Mouse (Mus musculus): ENCODE results near the gene Gpr180.
"Not testable (repeated sequence)": the region's sequence is repeated elsewhere in the genome, so short reads cannot be mapped to it uniquely, and the experiment has no call there.

Gpr180 gene

DNA sequence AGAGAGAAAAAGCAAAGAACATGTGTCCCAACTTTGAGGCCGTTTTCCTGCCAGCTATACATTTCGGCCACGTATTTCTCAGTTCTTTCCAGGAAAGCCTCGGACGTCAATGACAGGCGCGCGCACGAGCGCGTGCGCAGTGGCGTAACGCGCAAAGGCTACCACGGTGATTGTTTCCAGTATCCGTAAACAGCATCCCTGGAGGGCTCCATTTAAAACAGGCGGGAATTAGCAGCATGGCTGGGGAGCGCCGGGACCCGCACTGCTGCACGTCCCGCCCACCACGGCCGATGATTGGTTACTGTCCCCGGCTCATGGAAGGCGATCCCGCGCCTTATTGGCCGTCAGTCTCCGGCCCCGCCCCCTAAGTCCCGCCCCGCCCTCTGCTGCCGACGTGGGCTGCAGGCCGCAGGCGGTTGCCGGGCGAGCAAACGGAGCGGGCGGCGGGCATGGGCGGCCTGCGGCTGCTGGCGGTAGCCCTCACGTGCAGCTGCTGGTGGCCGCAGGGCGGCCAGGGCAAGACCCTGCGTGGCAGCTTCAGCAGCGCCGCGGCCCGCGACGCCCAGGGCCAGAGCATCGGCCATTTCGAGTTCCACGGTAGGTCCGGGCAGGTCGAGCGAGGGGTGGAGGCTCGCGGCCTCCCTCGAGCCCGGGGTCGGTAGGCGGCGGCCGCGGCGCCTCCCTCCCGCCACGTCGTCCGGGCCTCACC is at the start of gene Gpr180:
Gene Gpr180, plus strand, starts transcription at position 415 of the 709 bp plus-strand sequence.
- DNase-seq, result peak; percentile 99

- DNase-seq, result no peak
Measured at GRCm38 (mm10) chr14:118088437-118089207, 48.3 kb upstream of the Gpr180 start.

DNA sequence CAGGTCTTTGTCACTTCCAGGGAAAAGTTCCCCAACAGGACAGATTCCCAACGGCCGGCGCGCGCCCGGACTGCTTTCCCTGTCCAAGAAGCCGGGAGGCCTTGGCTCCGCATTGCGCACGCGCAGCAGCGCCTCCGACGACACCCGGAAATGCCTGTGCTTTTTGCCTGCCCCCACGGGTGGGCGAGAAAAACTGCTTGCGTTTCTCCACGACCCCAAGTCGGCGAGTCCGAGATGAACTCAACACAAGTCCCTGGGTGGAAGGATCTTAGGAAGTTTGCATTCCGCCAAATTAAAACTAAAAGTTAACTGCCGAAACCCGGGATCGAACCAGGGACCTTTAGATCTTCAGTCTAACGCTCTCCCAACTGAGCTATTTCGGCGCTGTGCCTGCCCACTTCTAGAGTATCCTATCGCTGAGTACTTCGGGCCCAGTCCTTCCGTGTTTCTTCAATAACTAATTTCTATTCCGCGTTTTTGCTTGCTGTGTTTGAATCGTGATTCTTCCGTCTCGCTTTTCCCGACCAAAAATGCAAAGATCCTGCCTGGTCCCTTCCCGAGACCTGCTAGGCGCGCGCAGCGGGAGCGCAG is 47.6 kb upstream of the Gpr180 start:
- peak; percentile 95 to 97 for DNase-seq

GRCm38 (mm10) chr14:118089806-118090392 is 47.1 kb upstream of the Gpr180 start:
- DNase-seq, result no peak

DNA sequence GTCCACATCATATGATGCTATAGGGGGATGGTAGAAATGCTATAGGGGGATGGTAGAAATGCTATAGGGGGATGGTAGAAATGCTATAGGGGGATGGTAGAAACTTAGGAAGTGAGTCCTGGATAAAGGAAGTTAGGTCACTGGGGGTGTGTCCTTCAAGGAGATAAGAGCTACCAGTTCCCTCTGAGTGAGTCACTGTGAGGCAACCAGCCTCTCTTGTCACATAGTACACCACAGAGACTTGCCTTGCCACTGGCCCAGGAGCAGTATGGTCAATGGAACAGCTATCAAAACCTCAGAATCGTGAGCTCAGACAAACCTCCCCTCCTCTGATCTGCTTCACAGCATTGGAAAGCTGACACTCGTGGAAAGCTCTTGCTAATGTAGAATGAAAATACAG is 38.7 kb upstream of the Gpr180 start:
- DNase-seq, result no peak

- DNase-seq, result no peak
Measured at GRCm38 (mm10) chr14:118101227-118101990, 35.5 kb upstream of the Gpr180 start.

GRCm38 (mm10) chr14:118107479-118107878 is 29.5 kb upstream of the Gpr180 start:
- DNase-seq, result not testable (repeated sequence)

DNA sequence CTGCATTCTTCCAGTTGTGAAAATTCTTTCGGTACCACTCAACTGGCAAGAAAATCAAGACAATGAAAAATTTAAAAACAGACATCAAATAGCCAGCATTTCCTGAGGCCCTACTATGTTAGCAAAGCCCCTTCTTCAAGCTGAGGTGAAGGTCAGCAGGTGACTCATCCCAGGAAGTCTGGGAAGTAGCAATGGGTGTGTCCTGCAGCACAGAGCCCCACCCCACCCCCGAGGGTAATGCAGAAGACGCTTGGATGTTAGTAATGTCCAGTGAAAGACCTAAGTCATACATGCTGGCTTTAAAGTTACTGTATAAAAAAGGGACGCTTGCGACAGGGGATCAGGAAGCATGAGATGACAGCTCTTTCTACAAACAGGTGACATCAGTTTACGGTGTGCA is 23.8 kb upstream of the Gpr180 start:
- DNase-seq, result no peak

DNA sequence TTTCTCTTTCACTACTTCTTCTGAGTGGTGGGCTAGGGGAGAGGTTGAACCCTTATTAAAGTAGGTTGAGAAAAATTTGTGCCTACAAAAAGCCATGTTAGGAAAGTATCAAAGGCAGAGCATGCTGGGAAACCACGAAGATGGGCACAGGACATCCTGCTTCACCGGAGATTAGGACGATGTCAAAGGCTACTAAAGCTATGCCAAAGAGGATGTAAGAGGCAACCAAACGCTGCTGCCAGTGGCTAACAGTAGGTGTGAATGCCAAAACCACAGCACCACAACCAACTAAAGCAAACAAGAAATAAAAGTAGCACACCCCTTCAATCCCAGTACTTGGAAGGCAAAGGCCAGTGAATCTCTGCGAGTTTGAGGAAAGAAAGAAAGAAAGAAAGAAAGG is 12.8 kb upstream of the Gpr180 start:
- no peak for DNase-seq

- no peak for DNase-seq
Measured at GRCm38 (mm10) chr14:118124771-118125170, 12.2 kb upstream of the Gpr180 start.

- no peak for DNase-seq
Measured at GRCm38 (mm10) chr14:118126301-118126700, 10.7 kb upstream of the Gpr180 start.

DNA sequence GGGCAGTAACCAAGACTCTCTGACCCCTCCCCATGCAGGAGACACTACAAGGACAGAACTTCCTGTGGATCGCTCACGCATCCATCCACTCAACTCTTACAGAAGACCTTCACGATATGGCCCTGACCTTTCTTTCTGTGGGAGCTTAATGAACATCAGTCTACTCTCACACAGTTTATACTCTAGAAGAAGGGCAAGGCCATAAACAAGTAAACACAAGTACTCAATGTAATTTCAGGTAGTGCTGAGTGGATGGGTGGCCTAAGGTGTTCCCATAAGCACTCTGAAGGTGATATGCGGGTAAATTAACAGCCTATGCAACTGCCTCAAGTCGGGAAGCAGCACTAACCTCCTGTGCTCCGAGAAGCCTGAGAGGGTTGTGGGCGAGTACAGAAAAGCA is 5.5 kb upstream of the Gpr180 start:
- no peak for DNase-seq

DNA sequence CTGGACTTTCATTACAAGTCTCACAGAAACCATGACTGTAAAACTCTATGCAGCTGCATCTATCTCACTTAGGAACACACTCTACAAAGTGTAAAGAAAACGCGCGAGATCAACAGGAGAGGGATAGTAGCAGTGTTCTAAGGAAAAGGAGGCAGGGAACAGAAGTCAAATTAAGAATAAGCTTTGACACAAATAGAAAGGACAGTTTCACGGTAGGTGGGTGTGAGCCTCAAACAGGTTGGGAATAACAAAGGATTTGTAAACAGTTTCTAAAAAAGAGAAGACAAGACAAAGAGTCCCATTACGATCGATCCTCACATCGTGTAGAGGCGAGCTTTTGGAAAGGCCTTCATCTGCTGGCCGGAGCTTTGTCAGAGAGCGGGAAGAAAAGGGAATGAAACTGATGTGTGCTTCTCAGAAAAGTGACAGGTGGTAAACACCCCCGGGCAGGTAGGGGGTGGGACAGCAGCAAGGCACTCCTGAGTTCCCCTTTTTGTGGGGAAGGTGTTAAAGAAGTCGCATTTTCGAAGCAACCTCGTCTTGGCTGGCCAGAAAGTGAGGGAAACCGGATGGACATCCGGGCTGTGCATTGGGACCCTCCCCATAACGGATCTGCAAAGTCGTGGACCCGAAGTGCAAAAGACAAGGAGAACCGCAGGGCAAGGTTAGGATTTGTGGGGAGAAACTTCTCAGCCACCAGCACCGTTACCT is 4.9 kb upstream of the Gpr180 start:
- DNase-seq, result no peak

DNA sequence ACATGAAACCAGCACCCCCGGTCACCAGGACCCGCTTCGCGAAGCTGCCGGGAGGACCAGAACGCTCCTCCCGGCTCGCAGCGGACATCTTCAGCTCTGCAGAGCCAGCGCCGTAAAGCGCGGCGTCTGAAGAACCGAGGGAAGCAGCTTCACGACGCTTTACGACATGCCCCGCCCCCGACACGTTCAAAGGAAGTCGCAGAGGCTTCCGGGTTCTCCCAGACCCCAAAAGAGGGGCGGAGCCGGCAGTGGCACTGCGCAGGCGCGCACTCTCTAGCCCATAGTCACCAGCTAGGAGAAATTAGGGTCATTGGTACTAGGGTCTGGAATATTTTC is 4.3 kb upstream of the Gpr180 start, which contains the start of gene Tgds:
Gene Tgds, minus strand, starts transcription at position 114 of the 336 bp plus-strand sequence.
- DNase-seq, result peak; percentile 100

- DNase-seq, result no peak
Measured at GRCm38 (mm10) chr14:118137487-118137886, 529 bp downstream of the Gpr180 start.

DNA sequence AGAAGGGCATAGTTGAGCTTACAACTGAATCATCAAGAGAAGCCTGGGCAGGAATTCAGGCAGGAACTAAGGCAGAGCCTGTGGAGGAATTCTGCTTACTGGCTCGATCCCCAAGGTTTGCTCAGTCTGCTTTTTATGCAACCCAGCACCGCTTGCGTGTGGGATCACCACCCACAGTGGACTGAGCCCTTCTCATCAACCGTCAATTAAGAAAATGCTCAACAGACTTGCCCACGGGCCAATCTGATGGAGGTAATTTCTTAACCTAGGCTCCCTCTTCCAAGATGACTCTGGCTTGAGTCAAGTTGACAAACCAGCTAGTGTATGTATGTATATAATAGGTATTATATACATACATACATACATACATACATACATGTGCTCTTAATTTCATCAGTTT is 5.3 kb downstream of the Gpr180 start:
- no peak for DNase-seq

- DNase-seq, result no peak
Measured at GRCm38 (mm10) chr14:118148046-118148445, 11.1 kb downstream of the Gpr180 start.

DNA sequence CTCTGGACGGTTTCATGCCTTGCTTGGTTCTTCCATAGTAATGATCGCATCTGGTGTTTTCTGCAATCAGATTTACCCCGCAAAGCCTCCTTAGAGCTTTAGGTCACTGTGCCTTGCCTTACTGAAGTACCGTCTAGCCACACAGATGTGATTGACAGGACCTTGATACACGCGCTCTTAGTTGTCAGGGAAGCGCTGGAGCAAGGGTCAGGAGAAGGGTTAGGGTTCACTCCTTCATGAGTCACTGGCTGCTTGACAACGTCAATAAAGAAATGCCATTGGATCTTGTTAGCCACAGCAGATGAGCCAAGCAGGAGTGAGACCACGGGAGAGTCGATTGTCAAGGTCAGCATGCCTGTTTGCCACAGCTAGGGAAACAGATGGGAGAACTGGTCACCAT is 11.6 kb downstream of the Gpr180 start:
- no peak for DNase-seq

DNA sequence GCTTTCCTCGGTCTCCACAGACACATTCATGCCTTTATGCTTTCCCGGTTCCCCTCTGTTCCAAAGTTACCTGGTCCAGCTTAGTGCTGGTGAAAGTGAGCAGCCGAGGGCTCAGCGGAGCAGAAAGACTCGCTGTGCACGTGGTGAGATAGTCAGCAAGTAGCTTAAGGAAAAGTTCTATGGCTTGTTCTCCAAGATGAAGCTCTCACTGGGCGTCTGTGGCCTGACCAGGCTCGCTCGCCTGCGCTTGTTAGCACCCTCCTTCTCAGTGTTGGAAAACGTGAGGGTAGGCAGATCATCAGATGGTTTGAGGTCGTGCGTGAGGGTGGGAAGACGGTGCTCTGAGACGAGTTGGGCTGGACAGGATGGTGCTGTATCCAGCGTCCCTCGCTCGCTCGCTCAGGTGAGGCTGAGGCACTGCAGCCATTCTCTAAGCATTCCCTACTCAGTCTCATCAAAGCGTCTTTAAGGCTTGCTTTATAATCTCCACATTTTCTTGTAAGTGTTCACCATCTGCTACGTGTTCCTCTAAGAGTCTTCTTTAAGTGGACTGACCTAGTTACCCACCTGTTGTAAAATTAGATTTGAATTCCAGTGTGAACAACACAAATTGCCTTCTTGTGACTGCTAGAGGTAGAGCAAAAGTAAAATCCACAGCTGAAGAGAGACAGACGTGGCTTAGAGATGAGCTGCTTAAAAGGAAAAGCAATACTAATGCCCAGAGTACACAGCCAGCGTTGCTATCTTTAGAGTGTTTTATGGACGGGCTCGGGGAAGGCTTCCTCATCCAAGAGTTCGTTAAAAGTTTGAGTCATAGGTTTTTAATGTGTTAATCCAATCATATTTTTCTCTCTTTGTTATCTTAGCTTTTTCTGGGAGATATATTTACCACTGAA is 13.9 kb downstream of the Gpr180 start:
- no peak for DNase-seq

DNA sequence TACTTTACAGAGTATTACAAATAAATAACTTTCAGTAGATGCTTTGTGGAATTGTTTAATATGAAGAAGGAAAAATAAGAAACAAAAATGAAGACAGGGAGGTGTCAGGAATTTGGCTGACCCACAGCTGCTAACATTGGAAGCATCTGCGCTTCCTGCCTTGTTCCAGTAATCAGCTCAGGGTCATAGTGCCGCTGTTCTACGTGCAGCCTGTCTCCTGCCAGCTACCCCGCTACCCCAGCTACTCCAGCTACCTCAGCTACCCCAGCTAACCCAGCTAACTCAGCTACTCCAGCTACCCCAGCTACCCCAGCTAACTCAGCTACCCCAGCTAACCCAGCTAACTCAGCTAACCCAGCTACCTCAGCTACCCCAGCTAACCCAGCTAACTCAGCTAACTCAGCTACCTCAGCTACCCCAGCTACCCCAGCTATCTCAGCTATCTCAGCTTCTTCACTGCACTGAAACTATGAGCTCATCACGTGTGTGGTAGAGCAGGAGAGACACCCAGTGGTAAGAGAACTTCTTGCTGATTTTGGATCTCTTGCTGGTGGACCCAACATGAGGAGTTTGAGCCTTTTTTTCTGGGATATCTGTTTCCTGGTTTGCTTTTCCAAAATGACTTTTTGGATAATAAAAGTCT is 14.8 kb downstream of the Gpr180 start:
- peak; percentile 16 to 29 for DNase-seq

DNA sequence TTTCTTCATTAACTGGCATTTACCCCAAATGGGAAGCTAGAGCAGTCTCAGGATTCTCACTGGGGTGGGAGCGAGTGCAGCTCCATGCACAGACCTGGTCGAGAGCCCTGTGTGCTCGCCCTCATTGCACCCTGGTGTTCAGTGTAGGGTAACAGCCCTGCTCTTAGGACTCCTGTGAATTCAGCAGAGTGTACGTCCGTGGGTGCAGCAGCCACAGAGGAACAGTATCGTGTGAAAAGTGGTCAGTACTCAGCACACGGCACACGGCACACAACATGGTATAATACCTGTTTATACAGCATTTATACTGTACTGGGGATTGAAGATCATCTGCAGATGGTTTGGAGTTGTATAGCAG is 15.3 kb downstream of the Gpr180 start:
- no peak for DNase-seq

Measured in kidney, postnatal 4 days (tissue).